Mouse (Mus musculus) forebrain, embryonic 11.5 days (tissue): ENCODE data around the gene Hs6st3. TPM values are rescaled to one million over a fixed set of nuclear protein-coding genes. Genes with fewer than 3 reads are reported as not detected.
A peak's percentile ranks its signal among the peaks of the same experiment; 100 is the strongest.

ENCODE experiments used
- ATAC-seq: fragments of 200-750 bp; cut with Nextera tagmentation; replicated peaks from 2 replicates; pipeline ENCODE4 v1.8.0; 2017; ENCODE audit warnings: moderate TSS enrichment; ENCODE audit not compliant: low FRiP score
- DNase-seq: peaks from one replicate; pipeline ENCODE4 v3.0.0-alpha.2; 2017; ENCODE audit warnings: low spot score
- H3K27ac ChIP-seq: fragments of 300-500 bp; sonication (generic); 2 replicates; pipeline ENCODE4 v1.5.1; 2014; ENCODE audit warnings: low read depth, low read length
- H3K27me3 ChIP-seq: fragments of 300-500 bp; sonication (generic); 2 replicates; pipeline ENCODE4 v1.6.1; 2014; ENCODE audit warnings: mild to moderate bottlenecking, low read length, mixed read lengths; ENCODE audit not compliant: control insufficient read depth, insufficient read depth
- H3K36me3 ChIP-seq: fragments of 300-500 bp; sonication (generic); 2 replicates; pipeline ENCODE4 v1.6.1; 2014; ENCODE audit warnings: mild to moderate bottlenecking, low read length, moderate library complexity, mixed read lengths; ENCODE audit not compliant: control insufficient read depth, insufficient read depth
- H3K4me1 ChIP-seq: fragments of 300-500 bp; sonication (generic); replicated peaks from 2 replicates; pipeline ENCODE4 v1.6.1; 2014; ENCODE audit warnings: low read length, mixed read lengths; ENCODE audit not compliant: control insufficient read depth, insufficient read depth
- H3K4me2 ChIP-seq: fragments of 300-500 bp; sonication (generic); 2 replicates; pipeline ENCODE4 v1.6.1; 2014; ENCODE audit warnings: low read depth, mild to moderate bottlenecking, low read length, moderate library complexity, mixed read lengths; ENCODE audit not compliant: severe bottlenecking
- H3K4me3 ChIP-seq: fragments of 300-500 bp; sonication (generic); 2 replicates; pipeline ENCODE4 v1.5.1; 2014; ENCODE audit warnings: low read depth, low read length
- H3K9ac ChIP-seq: fragments of 300-500 bp; sonication (generic); 2 replicates; pipeline ENCODE4 v1.6.1; 2014; ENCODE audit warnings: low read length
- H3K9me3 ChIP-seq: fragments of 300-500 bp; sonication (generic); 2 replicates; pipeline ENCODE4 v1.6.1; 2016; ENCODE audit warnings: low read length, mixed read lengths; ENCODE audit not compliant: control insufficient read depth
- WGBS: fragments of 180-500 bp; shearing (Covaris S2); extraction: QIAGEN DNeasy Blood & Tissue Kit; methylation state at CpG from one replicate; pipeline ENCODE4 v1.1.7; 2014; 5-methylcytosine and 5-hydroxymethylcytosine counted together
- polyA plus RNA-seq: library from polyadenylated mRNA; unstranded; fragments of >200 nt; fragmentation: Nextera tagmentation; extraction: Ambion mirVana; gene quantifications from 2 replicates; pipeline ENCODE4 v1.2.1, GENCODE M21; 2014

Gene Hs6st3
- polyA plus RNA-seq, 1 experiment from 2014 or later = not detected

GRCm38 (mm10) chr14:119665741-119666141, 527.6 kb downstream of the Hs6st3 start:
- no peaks in the 10 kb centered on the region for H3K4me1 ChIP-seq
- H3K4me3 ChIP-seq = no peak overlapping the region
- H3K27me3 ChIP-seq = no peaks in the 10 kb centered on the region
- no peak for DNase-seq
- no peak overlapping the region for H3K4me2 ChIP-seq
- no peak for ATAC-seq
- H3K36me3 ChIP-seq = no peaks in the 10 kb centered on the region
- WGBS = 84% methylated on average over 5 of the region's 5 CpGs
- no peak overlapping the region for H3K27ac ChIP-seq
- H3K9me3 ChIP-seq = no peaks in the 10 kb centered on the region
- H3K9ac ChIP-seq = no peak overlapping the region

GRCm38 (mm10) chr14:119667421-119667820, 529.3 kb downstream of the Hs6st3 start:
- Histone ChIP-seq H3K27me3 (no peaks in the 10 kb centered on the region), H3K4me1 (no peaks in the 10 kb centered on the region), H3K9ac (no peak overlapping the region), H3K36me3 (no peaks in the 10 kb centered on the region), H3K4me3 (no peak overlapping the region), H3K9me3 (no peaks in the 10 kb centered on the region), H3K4me2 (no peak overlapping the region), H3K27ac (no peak overlapping the region)
- ATAC-seq = no peak
- no peak for DNase-seq
- WGBS = 86% methylated on average over 1 of the region's 1 CpGs

- H3K4me1 ChIP-seq = no peaks in the 10 kb centered on the region
- no peak overlapping the region for H3K9ac ChIP-seq
- H3K4me2 ChIP-seq = no peak overlapping the region
- H3K4me3 ChIP-seq = no peak overlapping the region
- H3K27ac ChIP-seq = no peak overlapping the region
- no peaks in the 10 kb centered on the region for H3K9me3 ChIP-seq
- ATAC-seq = no peak
- H3K36me3 ChIP-seq = no peaks in the 10 kb centered on the region
- peak; percentile 53 for DNase-seq
- no peaks in the 10 kb centered on the region for H3K27me3 ChIP-seq
- 91% methylated on average over 16 of the region's 16 CpGs for WGBS
These were observed 532.9 kb downstream of the Hs6st3 start for GRCm38 (mm10) chr14:119670836-119671587.

GRCm38 (mm10) chr14:119678574-119678973, 540.4 kb downstream of the Hs6st3 start:
- WGBS = 93% methylated on average over 11 of the region's 11 CpGs
- H3K27ac ChIP-seq = no peak overlapping the region
- H3K27me3 ChIP-seq = no peaks in the 10 kb centered on the region
- no peaks in the 10 kb centered on the region for H3K36me3 ChIP-seq
- no peak overlapping the region for H3K4me2 ChIP-seq
- ATAC-seq = no peak
- no peak for DNase-seq
- H3K9me3 ChIP-seq = no peaks in the 10 kb centered on the region
- no peak overlapping the region for H3K4me3 ChIP-seq
- no peaks in the 10 kb centered on the region for H3K4me1 ChIP-seq
- H3K9ac ChIP-seq = no peak overlapping the region

GRCm38 (mm10) chr14:119680052-119680451, 541.9 kb downstream of the Hs6st3 start:
- Histone ChIP-seq H3K9ac (no peak overlapping the region), H3K4me3 (no peak overlapping the region), H3K27ac (no peak overlapping the region), H3K36me3 (no peaks in the 10 kb centered on the region), H3K27me3 (no peaks in the 10 kb centered on the region), H3K4me1 (no peaks in the 10 kb centered on the region), H3K9me3 (no peaks in the 10 kb centered on the region), H3K4me2 (no peak overlapping the region)
- no peak for ATAC-seq
- no peak for DNase-seq
- 94% methylated on average over 4 of the region's 4 CpGs for WGBS

- H3K4me1 ChIP-seq = no peaks in the 10 kb centered on the region
- no peaks in the 10 kb centered on the region for H3K36me3 ChIP-seq
- no peak overlapping the region for H3K4me2 ChIP-seq
- ATAC-seq = peak; percentile 39; the same call in 1 of the 2 replicates
- no peaks in the 10 kb centered on the region for H3K9me3 ChIP-seq
- no peak overlapping the region for H3K4me3 ChIP-seq
- H3K27me3 ChIP-seq = no peaks in the 10 kb centered on the region
- H3K27ac ChIP-seq = no peak overlapping the region
- no peak overlapping the region for H3K9ac ChIP-seq
- 86% methylated on average over 2 of the region's 2 CpGs for WGBS
- no peak for DNase-seq
These were observed 549.7 kb downstream of the Hs6st3 start for GRCm38 (mm10) chr14:119687885-119688284.

GRCm38 (mm10) chr14:119699982-119700381, 561.8 kb downstream of the Hs6st3 start:
- WGBS = 94% methylated on average over 4 of the region's 4 CpGs
- H3K4me2 ChIP-seq = no peak overlapping the region
- no peak overlapping the region for H3K9ac ChIP-seq
- DNase-seq = no peak
- H3K4me3 ChIP-seq = no peak overlapping the region
- H3K9me3 ChIP-seq = no peaks in the 10 kb centered on the region
- no peaks in the 10 kb centered on the region for H3K36me3 ChIP-seq
- 0 out of 2 replicates have a peak, but pooled peaks cover 2% of the 10 kb centered on the region for H3K4me1 ChIP-seq
- no peaks in the 10 kb centered on the region for H3K27me3 ChIP-seq
- ATAC-seq = no peak
- no peak overlapping the region for H3K27ac ChIP-seq

GRCm38 (mm10) chr14:119714712-119715111, 576.6 kb downstream of the Hs6st3 start:
- ATAC-seq (no peak), DNase-seq (no peak)
- no peaks in the 10 kb centered on the region for H3K4me1 ChIP-seq
- H3K36me3 ChIP-seq = no peaks in the 10 kb centered on the region
- H3K9ac ChIP-seq = no peak overlapping the region
- no peak overlapping the region for H3K27ac ChIP-seq
- H3K9me3 ChIP-seq = no peaks in the 10 kb centered on the region
- no peak overlapping the region for H3K4me3 ChIP-seq
- WGBS = 92% methylated on average over 3 of the region's 3 CpGs
- no peaks in the 10 kb centered on the region for H3K27me3 ChIP-seq
- H3K4me2 ChIP-seq = no peak overlapping the region

- ATAC-seq = 0 out of 2 replicates have a peak, but pooled peaks have one; percentile 22
- H3K9me3 ChIP-seq = no peaks in the 10 kb centered on the region
- H3K9ac ChIP-seq = no peak overlapping the region
- no peak for DNase-seq
- no peaks in the 10 kb centered on the region for H3K36me3 ChIP-seq
- H3K27me3 ChIP-seq = no peaks in the 10 kb centered on the region
- WGBS = 88% methylated on average over 1 of the region's 1 CpGs
- H3K4me3 ChIP-seq = no peak overlapping the region
- H3K4me2 ChIP-seq = no peak overlapping the region
- no peaks in the 10 kb centered on the region for H3K4me1 ChIP-seq
- no peak overlapping the region for H3K27ac ChIP-seq
These were observed 579.2 kb downstream of the Hs6st3 start for GRCm38 (mm10) chr14:119717323-119717722.
